Mouse (Mus musculus): Measurements from ENCODE around the gene Gimap9.
"Not testable (repeated sequence)": the region's sequence is repeated elsewhere in the genome, so short reads cannot be mapped to it uniquely, and the experiment has no call there.

Gimap9 gene

GRCm38 (mm10) chr6:48664750-48665149 is 11.2 kb upstream of the Gimap9 start:
- no peak for DNase-seq (ENCODE audit: low read depth, low spot score)

DNA sequence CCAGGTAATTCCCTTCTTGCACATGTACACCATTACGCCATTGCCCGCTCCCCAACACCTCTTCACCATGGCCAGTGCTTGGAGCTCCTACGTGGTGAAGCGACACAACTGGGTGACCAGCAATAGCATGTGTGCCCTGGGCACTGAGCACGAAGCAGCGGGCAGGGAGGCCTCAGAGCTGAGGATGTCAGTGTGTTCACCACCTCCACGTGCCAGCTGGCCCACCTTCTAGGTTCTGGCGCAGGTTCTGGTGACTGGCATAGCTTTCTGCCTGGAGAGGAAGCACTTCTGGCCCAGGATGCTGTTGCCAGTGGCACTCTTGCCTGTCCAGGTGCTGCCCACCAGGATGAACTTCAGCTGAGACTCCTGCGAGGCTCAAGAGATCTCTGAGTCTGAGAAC is 10.5 kb upstream of the Gimap9 start:
- no peak for DNase-seq (ENCODE audit: low read depth, low spot score)

GRCm38 (mm10) chr6:48666159-48666586 is 9.8 kb upstream of the Gimap9 start:
- DNase-seq (ENCODE audit: low read depth, low spot score): no peak

- no peak for DNase-seq (ENCODE audit: low read depth, low spot score)
Observed at GRCm38 (mm10) chr6:48668022-48668421, 7.9 kb upstream of the Gimap9 start.

- DNase-seq (ENCODE audit: low read depth, low spot score): no peak
Observed at GRCm38 (mm10) chr6:48669446-48669969, 6.4 kb upstream of the Gimap9 start.

DNA sequence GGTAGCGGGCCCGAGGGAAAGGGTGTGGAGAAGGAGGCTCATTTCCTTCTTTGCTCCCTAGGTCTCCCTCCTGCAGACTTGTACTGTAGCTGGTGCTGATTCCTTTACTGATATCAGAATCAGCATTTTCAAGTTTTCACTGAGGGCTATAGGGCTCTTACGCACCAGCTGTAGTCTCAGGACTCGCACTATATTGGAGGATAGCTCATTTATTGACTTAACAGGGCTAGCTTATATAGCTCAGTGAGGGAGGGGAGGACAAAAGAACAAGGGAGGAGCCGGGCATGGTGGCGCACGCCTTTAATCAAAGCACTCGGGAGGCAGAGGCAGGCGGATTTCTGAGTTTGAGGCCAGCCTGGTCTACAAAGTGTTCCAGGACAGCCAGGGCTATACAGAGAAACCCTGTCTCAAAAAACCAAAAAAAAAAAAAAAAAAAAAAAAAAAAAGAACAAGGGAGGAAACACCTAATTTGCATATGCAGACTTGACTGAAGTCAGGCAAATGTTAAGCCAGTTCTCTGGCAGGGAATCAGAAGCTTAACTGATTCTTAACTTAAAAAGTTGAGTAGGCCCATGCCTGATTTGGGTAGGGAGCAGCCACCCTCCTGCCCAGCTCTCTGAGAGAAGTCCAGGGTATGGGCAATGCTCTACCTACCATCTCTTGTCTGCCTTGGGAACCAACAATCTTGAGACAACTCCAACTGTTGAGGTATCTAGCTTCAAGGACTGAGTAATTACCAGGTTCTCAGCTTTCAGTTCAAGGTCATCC is 1.5 kb upstream of the Gimap9 start:
- DNase-seq (ENCODE audit: low read depth, low spot score): peak; percentile 42

GRCm38 (mm10) chr6:48675400-48675930 is 464 bp upstream of the Gimap9 start:
- no peak for DNase-seq (ENCODE audit: low read depth, low spot score)

DNA sequence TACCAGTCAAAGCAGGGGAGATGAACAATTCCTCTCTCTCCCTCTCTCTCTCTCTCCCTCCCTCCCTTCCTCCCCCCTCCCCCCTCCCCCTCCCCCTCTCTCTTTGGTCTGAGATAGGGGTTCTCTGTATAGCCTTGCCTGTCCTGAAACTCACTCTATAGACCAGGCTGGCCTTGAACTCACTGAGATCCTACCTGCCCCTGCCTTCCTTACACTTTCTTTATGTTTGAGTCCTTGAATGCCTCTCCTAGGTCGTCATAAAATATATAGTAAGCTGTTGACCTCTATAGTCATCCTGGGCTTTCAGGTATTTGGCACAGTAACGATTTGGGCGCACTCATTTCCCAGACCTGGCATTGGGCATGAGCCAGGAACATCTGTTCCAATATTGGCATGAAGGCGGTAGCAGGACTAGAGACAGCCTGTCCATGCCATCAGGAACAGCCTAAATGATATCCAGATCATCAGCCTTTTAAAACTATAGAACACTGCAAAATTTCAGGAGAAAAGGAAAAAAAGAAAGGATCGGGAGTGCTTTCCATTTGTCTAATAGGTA is 1.0 kb downstream of the Gimap9 start:
- DNase-seq (ENCODE audit: low read depth, low spot score): no peak

DNA sequence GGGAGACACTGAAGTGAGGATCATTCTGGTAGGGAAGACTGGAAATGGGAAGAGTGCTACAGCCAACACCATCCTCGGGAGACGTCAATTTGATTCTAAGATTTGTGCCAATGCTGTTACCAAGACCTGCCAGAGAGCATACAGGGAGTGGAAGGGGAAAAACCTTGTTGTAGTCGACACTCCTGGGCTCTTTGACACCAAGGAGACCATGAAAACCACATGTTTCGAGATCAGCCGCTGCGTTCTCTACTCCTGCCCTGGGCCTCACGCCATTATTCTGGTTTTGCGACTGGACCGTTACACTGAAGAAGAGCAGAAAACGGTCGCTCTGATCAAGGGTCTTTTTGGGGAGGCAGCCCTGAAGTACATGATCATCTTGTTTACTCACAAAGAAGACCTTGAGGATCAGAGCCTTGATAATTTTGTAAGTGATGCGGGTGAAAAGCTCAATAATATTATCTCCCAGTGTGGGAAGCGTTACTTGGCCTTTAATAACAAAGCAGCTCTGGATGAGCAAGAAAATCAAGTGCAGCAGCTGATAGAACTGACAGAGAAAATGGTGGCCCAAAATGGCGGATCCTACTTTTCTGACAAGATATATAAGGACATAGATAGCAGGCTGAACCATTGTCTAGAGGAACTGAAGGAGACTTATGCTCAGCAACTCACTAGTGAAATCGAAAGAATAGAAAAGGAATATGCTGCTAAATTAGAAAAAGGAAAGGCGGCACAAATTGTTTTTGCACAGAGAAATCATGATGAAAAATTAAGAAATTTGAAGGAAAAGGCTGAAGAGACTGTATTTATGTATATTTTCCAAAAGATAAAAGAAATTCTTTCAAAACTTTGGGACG is 1.8 kb downstream of the Gimap9 start:
- no peak for DNase-seq (ENCODE audit: low read depth, low spot score)

DNA sequence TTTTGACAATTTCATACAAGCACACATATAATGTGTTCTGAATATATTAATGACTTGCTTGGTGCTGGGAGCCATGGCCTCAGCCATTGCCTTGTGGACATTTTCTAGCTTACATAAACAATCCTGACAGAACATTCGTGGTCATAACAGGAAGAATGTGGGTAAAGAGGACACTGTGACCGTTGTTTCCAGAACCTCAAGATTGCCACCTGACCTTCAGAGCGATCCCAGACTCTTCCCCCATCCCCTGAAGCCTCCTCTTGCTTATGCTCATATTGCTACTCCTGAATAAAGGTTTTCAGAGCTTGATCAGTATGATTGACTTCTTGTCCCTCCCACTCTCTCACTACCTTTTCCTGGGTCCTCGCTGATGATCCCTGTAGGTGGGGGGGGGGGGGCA is 2.5 kb downstream of the Gimap9 start:
- no peak for DNase-seq (ENCODE audit: low read depth, low spot score)

- no peak for DNase-seq (ENCODE audit: low read depth, low spot score)
Observed at GRCm38 (mm10) chr6:48679701-48680100, 3.8 kb downstream of the Gimap9 start.

GRCm38 (mm10) chr6:48680421-48680820 is 4.5 kb downstream of the Gimap9 start:
- no peak for DNase-seq (ENCODE audit: low read depth, low spot score)

DNA sequence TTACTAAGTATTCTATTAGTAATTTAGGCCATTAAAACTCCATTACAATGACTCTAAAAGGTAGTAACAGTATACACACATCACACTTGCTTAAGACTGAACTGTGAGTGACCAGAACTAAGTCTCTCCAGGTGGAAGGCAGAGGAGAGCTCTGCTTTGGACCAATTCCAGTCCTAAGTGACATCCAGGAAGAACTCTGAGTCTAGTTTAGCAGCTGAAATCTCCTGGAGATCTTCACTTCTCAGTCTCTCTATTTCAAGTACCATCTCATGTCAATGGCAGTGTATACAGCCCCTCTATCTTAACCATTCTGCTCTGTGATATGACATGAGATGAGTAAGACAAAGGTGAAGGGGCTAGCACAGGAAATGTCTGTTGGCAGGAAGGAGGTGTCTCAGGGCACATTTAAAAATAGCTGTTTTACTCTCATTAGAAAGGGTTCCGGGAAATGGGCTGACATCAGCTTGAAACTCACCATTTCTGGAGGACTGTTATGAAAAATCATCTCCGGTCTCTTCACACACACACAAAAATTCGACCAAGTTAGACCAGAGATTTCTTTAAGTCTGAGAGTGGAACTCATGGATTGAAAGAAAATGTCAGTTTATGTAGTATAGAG is 5.7 kb downstream of the Gimap9 start:
- no peak for DNase-seq (ENCODE audit: low read depth, low spot score)

GRCm38 (mm10) chr6:48682271-48682670 is 6.3 kb downstream of the Gimap9 start:
- DNase-seq (ENCODE audit: low read depth, low spot score): no peak

DNA sequence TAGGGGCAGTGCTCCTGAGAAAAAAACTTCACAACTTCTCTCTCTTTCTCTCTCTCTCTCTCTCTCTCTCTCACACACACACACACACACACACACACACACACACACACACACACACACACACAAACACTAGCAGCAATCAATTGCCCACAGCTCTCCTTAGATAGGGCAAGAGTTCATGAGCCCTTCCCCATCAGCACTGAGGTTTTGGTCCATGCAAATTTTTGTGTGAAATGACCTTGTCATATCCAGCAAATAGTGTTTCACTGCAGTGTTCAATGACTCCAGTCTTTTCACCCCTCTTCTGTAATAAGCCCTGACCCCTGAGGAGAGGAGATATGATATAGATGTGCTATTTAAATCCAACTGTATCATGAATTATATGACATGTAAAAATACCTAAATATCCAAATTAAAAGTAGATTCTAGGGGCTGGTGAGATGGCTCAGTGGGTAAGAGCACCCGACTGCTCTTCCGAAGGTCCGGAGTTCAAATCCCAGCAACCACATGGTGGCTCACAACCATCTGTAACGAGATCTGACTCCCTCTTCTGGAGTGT is 7.4 kb downstream of the Gimap9 start:
- not testable (repeated sequence) for DNase-seq (ENCODE audit: low read depth, low spot score)

GRCm38 (mm10) chr6:48684319-48684718 is 8.4 kb downstream of the Gimap9 start, which contains the start of gene Gimap4:
Gimap4 (plus strand) TSS chr6:48684549.
- DNase-seq (ENCODE audit: low read depth, low spot score): no peak

GRCm38 (mm10) chr6:48684806-48685205 is 8.9 kb downstream of the Gimap9 start:
- DNase-seq (ENCODE audit: low read depth, low spot score): no peak

- no peak for DNase-seq (ENCODE audit: low read depth, low spot score)
Observed at GRCm38 (mm10) chr6:48685251-48685650, 9.3 kb downstream of the Gimap9 start.

GRCm38 (mm10) chr6:48685694-48686665 is 10.1 kb downstream of the Gimap9 start:
- DNase-seq (ENCODE audit: low read depth, low spot score): no peak

DNA sequence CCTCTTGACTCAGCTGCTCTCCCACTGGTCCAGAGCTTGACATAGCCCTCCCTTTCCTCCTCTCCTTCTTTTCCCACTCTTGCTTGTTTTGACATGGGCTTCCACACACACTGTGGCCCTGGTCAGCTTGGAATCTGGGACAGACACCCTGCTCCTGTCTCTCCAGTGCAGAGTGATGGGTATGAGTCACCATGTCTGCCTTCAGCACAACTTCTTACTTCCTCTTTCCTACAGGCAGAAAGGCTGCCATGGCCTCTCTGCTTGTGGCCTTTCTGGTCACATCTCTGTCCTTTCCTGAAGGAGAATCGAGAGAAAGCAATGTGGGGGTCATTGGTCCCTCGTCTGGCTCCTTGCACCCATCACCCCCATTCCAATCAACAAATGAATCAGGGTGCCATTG is 11.1 kb downstream of the Gimap9 start:
- no peak for DNase-seq (ENCODE audit: low read depth, low spot score)

All from ZHBTc4 (cell line).